Mouse (Mus musculus) heart, postnatal 14 days (tissue): ENCODE measurements at regions not wholly inside any gene's neighbourhood (a gene's known extent, or its start where the extent isn't known, plus 50 kb on each side); places are given as distances from the start of the nearest gene placed in this dataset.

ENCODE experiments used
- DNase-seq, 2 experiments: peaks; one replicate each; pipeline ENCODE4 v3.0.0; 2021 to 2022
- intact Hi-C: fragments of 180-260 bp; cut with DNase I; formaldehyde crosslinking; loops from one replicate; pipeline ENCODE4 v1.15.1; 2025

DNA sequence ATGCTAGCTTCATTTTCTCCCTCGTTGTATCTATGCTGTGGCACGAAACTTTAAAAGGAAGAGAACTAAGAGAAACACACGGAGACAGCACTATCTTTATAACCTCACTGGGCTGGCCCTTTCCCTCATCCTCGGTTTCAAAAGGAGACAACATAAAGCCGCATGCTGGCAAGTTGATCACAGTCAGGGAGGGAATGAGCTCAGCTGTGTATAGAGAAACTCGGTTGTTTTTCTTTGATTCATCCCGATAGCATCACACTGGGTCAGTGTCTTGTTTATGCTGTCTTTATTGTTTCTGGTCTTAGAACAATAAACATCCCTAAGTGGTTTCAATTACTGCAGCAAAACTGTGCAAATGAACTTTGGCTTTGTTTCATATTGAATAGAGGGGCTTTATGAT, 249.2 kb upstream of the Cxadr start:
- no peak for DNase-seq
- intact Hi-C loops: no loop called here

DNA sequence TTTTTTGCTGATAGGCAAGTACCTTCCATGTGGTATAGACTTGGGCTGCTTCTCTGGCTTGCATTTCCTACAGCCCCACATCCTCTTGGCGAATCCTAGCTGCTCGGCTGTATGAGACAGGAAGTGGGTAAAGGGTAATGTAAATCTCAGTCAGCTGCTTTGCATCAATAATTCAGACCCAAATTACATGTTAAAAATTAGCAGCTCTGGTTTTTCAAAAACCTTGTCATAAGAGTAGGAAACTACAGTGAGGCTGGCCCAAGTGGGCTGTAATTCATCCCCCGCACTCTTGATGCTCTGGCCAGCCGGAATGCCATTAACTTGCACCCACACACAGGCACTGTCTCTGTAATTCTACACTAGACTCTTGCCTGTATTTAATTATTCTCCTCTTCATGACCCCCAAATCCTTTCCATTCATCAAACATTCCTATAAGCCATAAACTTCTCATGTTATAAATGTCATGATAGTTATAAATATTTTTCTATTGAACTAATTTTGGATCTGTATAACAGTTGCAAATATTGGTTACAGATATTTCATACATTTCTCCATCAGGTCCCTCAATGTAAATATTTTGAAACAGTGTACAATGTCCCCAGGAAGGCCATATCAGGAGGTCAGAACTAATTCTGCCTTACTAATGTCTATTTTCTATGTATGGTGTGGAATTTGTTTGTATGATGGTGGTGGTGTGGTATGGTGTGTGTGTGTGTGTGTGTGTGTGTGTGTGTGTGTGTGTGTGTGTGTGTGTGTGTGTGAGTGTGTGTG, 261.0 kb upstream of the Cxadr start:
- intact Hi-C loops: no loop called here

DNA sequence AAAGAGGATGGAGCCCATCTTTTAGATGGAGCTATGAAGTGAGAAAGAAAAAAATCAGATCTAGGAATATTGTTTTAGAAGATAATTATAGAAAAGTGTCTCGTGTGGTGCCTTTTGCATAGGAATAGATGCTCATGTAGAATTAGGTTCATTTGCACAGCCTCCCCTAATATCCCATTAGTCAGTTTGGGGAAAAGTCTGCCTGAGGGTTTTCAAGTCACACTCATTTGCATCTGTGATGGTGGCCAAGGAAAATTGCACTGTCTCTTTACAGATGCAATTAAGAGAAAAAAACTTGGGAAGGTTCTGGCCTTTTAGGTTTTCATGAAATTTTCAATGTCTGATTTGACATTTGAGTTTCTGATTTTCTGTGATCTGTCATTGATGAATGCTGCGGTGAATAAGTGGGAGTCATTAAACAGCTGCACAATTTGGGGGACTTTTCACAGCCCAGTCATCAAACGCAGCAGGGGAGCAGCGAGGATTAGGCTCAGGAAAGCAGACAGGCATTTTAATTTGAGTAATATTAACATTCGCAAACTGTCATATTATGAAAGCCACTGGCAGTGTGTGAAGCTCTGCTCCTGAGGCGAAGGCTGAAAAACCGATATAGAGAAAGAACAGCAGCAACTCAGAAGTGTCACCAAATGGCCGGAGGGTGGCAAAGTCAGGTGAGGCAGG, 281.5 kb upstream of the Cxadr start:
- intact Hi-C loops: no loop called here
- no peak for DNase-seq

More for the DNA sequence above, 261.0 kb upstream of the Cxadr start:
- DNase-seq: no peak

DNA sequence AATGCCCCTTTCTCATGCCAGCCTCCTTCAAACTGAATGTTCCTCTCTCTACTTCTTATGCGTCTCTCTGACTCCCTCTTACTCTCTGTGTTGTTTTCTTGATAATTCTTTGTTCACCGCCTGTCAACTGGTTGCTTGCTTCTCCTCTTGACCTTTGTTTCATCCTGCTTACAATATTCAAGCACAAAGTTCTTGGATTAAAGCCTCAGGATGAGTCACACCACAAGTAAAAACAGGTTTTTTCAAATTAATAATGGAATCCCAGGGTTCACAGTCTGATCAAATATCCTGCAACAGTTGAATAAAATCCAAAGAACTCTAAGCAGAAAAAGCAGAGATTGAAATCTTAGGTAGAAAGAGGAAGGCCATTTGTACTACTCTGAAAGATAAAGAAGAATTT, 285.9 kb upstream of the Cxadr start:
- no peak for DNase-seq
- intact Hi-C loops: no loop called here

DNA sequence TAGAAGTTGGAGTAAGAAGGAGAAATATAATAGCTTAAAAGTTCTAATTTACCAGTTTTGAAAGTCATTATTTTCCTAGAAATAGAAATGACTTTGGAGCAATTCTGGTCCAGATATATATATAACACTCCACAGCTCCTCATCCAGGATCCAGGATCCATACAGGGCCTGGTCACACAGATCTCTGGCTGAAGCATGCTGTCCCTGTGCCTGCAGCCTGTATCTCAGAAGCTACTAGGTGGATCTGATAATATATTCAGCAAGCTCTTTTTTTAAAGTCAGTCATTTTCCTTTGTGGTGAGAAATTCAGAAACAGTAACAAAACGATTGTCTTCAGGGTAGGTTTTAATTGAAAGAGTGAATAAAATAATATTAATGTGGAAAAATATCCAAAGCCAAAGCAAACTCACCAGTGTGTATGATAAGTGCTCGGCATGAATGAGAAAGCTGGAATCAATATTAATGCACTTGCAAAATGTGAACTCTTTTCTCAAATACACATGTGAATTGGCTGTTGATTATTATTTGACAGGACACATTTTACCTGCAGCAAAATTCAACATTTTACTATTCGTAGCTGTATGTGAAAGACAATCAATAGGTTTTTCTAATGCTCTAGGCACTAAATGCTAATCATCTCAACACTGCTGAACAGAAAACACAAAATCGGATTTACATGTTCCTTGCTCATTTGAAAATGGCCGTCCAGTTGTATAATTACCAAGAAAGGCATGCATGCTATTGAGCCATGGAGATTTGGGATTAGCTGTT, 288.1 kb upstream of the Cxadr start:
- intact Hi-C loops: no loop called here
- no peak for DNase-seq

DNA sequence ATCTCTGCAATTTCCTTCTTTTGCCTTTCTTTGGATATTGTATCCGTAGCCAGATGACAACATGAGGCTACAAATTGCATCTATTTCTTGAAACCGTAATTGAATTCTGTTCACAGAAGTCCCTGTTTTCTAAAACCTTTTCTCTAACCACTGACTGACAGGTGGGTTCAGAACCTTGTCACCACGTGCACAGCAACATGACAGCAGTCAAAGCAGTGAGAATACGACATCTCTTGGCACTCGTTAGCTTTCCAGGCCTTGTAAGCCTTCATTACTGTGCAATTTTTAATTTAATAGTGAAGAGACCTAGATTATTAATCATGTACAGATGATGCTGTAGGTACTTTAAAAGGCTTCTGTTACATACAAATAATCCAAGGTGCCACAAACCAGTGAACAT, 297.3 kb upstream of the Cxadr start:
- DNase-seq: no peak
- intact Hi-C loops: loop anchor here (5.0 kb wide), 1 partner anchor 682 kb away; no protein-coding TSS in a partner anchor

DNA sequence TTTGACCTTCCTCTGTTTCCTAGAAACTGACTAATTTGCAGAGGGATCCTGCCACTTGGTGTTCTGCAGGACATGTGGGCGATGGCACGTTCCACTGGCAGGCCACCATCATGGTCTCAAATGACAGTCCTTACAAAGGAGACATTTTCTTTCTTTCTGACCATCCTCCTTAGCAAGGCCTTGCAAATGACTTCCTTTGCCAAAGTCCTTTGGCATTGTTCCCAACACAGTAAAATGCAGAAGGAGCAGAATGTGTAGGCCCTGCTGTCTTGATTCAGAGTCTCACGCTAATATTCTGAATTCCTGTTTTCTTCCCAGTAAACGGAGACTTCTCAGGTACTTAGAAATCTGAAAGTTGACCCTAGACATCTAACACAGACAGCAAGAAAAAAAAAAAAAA, 308.3 kb upstream of the Cxadr start:
- no peak for DNase-seq
- intact Hi-C loops: no loop called here

DNA sequence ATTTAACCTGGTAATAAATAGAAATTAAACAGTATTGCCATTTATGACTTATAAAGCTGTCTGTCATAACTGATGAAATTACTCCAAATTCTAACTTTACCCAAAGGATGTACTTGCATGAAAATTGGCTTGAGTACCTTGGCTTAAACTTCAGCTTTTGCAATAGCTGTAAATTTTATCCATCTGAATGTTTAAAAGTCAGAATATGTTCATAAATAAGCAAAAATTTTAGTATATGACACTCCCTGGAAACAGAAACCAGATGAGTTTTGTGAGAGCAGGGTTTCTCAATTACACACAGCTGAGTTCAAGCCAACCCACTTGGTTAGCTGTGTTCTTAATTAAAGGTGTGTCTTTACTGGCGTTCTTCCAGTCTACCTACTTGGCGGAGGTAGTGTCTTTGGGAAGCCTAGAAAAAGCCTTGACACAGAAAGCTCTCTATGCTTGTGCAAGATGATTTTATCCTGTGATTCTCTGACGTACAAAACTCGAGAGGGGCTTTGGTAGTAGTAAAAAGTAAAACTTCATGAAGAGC, 311.4 kb upstream of the Cxadr start:
- DNase-seq: no peak
- intact Hi-C loops: no loop called here

DNA sequence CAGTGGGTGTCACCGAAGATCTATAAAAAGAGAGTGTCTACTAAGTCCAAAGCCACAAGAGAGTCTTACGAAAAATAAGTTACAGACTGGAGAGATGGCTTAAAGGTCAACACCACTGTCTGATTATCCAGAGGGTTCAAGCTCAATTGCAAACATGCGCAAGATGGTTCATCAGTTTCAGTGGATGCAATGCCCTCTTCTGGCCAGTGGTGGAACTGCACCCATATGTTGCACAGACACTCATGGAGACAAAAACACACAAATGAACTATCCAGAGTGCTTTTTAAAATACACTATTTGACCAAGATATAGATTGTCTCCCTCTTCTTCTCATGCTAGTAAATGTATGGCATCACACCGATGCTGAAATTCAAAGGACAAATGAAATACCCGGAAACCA, 312.1 kb upstream of the Cxadr start:
- no peak for DNase-seq
- intact Hi-C loops: no loop called here

DNA sequence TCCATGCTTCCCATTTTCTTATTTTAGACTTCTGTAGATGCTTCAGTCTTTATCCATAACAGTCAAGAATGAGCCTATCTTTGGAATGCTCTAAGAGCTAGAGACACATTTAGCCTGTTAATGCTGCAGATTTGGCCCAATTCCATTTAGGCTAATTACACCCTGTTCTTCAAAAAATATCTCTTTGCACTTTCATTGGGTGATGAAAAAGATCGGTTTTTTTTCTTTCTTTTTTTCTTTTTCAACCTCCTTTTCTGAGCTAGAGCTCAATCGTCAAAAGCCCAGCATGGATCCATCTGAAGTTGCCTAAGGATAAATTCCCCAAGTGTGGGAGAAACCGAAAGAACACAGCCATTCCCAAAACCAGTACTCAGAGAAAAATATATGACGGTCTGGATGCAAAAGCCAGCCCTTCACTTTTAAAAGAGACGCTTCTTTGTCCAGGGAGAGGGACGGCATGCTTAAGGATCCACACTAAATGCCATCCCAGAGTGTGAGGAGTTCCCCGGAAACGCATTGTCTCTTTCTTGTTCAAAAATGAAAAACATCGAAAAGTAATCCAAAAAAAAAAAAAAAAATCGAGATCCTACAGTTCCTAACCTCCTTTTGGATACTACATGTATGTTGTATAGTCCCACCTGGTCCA, 314.3 kb upstream of the Cxadr start:
- intact Hi-C loops: no loop called here
- no peak for DNase-seq

DNA sequence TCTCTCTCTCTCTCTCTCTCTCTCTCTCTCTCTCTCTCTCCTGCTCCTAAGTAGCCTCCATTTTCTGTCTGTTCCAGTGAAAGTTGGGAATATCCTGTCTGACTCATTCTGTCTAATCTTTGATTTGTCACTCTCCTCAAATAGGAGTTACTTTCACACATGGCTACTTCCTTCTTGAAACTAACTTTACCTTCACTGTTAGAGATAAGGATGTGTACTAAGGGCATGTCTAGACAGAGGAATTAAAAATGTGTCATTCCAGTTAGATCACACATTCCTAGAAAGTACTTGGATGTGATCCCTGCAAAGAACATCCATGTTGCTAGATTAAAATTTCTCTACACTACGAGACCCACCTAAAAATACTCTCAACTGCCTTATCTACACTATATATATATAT, 346.9 kb upstream of the Gm11146 start:
- DNase-seq: no peak
- intact Hi-C loops: no loop called here

DNA sequence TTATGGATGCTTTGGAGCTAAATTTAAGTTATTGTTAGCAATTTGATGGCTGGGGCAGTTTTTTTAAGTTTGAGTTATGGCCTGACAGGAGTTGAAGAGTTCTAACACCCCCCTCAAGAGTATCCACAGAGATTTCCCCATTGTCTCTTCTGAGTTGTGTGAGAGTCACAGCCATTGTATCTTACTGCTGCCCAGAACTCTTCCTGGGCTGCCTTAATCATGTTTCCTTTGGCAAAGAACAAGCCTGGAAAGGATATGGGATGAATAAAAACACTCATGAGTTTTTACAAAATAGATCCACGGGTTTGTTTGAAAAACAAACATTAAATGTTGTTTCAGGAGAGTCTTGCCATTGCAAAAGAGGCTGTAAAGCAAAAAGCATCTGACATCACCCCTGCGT, 343.5 kb upstream of the Gm11146 start:
- DNase-seq: no peak
- intact Hi-C loops: no loop called here

DNA sequence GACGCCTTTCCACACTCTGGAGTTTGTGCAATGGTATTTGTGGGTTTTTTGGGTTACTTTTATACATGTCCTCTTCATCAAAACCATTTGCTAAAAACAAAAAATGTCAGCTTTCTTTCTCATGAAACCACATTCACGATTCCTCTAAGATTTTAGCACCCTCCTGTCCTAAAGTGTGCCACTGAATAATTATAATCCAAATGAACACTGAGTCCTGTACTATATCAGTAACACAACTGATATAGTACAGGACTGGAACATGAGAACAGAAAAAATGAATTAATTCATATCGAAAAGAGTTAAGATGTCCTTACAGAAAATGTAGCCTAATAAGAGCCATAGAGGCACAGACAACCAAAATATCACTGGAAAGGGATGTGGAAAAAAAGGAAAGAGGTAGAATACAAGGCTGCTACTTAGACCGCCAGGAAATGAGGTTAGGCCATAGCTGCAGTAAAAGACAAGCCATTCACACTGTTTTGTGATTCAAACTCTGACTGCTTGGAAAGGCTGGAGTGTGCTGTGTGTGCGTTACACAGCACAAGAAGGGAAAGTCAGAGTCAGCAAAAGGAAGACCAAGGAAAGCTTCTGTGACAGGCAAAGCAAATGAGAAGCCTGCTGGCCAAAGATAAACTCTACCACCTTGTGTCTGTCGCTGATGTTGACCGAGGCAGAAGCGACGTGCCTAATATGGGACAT, 329.3 kb upstream of the Gm11146 start:
- intact Hi-C loops: no loop called here
- no peak for DNase-seq

DNA sequence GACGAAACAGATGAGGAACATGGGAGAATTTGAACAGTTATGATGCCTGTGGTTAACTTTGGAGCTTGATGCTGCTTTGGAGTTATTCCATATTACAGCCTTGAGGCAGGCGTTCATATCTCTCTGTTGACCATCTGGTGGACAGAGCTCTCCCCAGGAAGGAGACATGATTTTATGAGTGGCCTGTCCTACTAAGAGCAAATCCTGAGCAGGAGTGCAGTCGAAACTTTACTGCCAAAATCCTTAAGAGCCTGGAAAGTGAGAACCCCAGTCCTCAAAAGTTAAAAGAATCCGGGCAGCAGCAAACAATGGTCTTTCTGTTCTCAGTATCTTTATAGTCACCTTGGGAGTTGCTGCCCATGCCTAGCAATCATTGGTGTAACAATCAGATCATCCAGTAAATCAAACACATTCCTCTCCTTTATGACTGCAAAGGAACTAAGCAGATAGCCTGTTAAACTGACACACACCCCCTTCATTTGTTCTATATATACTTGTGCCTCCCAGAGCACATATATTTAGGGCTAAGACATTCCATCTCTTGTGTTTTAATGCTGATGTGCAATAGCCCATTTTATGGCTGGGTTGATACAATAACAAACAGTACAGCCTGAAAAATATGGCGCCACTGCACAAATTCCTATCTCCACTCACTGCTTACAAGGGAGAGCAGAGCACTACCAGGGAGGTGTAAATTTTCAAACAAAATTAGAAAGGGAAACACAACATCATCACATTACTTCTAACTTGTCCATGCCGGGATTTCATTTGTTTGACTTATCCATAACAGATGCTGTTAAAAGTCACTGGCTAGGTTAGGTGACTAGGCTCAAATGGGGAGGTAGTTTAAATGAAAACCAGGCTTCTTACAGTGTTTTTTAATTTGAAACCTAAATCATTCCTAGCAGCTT, 312.5 kb upstream of the Gm11146 start:
- DNase-seq: no peak
- intact Hi-C loops: no loop called here

DNA sequence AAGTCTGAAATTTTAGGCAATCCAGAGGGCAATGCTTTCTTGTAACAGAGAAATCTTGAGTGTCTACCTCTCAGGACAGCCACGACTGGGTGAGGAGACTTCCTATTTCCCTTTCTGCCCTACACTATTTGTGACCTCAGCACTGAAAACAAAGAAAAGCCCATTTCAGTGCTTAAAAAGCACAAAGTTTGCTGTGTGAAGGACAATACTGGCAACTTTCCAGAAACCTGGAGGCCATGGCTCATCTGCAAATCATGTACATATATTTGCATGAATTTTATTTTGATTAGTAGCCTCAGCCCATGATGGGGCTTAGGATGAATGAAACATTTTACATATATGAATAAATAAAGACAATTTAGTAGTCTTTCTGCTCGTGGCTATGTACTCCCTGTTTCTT, 292.4 kb upstream of the Gm11146 start:
- DNase-seq: no peak
- intact Hi-C loops: no loop called here

DNA sequence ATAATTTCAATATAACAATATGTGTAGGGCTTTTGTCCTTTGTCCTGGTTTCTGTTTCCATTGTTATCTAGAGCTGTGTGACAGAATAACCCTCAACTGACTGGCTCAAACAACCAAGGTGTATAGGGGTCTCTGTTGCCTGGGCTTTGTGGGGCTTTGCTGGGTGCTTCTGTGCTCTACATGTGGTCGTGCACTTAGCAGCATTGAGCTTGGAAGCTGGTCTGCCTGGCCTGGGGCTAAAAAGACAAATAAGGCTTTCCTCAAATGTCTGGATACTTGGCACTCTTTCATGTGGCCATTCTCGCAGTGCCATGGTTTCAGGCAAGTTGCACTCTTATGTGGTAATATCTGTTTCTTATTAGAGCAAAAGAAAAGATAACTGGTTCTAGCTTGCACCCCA, 291.8 kb upstream of the Gm11146 start:
- DNase-seq: no peak
- intact Hi-C loops: no loop called here

DNA sequence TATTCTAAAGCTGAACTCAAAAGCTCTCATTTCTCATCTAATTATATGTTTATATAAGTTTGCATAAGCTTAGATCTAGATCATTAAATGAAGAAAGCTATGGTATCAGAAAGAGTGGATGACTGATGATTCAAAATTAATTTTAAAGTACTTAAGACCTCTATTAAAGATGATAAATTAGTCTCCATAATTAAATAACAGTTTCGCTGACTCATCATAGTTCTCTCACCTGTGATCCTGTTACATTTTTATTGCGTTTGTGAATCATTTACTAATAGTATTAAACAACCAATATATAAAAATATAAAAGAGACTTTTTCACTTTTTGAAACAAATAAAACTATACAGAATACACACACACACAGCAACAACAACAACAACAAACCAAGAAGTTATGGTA, 290.8 kb upstream of the Gm11146 start:
- no peak for DNase-seq
- intact Hi-C loops: no loop called here

DNA sequence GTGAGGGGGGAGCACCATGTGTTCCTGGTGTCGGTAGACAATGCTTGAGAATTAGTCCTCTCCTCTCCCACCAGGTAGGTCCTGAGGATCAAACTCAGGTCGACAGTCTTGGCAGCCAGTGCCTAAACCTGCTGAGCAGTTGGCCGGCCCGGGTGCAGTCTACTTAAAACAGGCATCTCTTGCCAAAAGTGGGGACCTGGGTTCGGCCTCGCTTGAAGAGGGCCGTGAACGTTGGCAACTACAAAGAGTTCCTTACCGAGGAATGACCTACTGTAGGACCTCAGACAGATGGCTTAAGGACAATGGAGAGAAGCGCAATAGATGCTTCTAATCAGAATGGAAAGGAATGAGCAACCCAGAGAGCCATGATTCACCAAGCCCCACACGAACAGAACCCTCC, 287.5 kb upstream of the Gm11146 start:
- intact Hi-C loops: no loop called here
- DNase-seq: no peak

DNA sequence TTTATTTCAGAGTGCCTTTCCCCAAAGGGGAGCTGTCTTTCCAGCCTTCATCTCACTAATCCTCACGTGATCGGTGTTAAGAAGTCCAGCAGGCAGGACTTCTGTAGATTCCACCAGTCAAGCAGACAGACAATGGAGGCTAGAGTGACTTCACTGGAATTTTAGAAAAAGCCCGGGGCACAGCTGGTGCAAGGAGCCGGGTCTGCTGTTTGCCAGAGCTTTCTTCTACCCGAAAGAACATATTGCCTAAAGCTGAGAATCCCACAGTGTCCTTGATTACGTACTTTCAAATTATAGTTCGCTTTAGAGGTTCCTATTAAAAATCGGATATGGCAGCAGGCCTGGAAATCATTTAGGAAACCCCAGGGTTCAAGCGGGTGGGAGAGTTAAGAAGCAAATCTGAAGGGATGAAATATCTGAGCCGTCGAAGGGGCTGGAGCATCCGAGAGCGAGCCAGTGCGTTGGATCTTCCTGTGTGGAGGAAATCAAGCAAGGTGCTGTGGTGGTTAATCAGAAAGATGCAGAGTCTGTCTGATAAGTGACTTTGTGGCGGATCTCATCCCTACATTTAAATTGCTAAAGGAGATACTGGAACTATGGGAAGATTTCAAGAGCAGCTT, 283.3 kb upstream of the Gm11146 start:
- DNase-seq: no peak
- intact Hi-C loops: no loop called here
